Mouse (Mus musculus) lung, postnatal 0 days (tissue): ENCODE results near the gene Mapk14.

Source experiments
- CTCF ChIP-seq: IDR thresholded peaks from 2 replicates; pipeline ENCODE4 v1.5.1; 2016; ENCODE audit warnings: antibody characterized with exemption, mild to moderate bottlenecking
- EP300 ChIP-seq: IDR thresholded peaks from 2 replicates; pipeline ENCODE4 v1.6.1; 2016; ENCODE audit warnings: antibody characterized with exemption, mild to moderate bottlenecking, control low read depth

DNA sequence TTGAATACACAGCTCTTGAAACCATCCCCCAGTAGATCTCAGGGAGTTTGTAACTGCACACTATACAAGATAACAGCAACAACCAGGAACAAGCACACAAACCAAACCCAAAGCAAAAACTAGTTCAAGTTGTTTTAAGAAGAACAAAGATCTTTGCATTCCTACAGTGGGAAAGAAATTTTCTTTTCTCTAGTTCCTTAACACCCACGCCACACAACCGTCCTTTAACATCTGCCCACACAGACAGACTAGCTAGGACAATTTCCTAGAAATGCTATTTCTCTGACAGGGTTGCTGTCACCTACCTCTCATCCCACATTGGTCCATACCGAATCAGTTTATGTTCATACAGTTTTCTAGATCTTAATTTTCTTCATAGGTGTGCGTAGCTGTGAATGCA is 105.9 kb downstream of the Mapk14 start:
- TF ChIP-seq CTCF (no peak), EP300 (no peak)
